Mouse (Mus musculus) embryonic fibroblast, embryonic 13.5 days (primary cell): Measurements from ENCODE around the gene Rabep1. TPM values are rescaled to one million over a fixed set of nuclear protein-coding genes. Genes with fewer than 3 reads are reported as not detected.

Source experiments
- H3K27ac ChIP-seq: 2 replicates; pipeline ENCODE4 v1.5.1; 2012; ENCODE audit warnings: low read length, control low read depth, inconsistent platforms; ENCODE audit not compliant: insufficient read depth
- H3K4me1 ChIP-seq: 2 replicates; pipeline ENCODE4 v1.6.1; 2011; ENCODE audit warnings: low read length; ENCODE audit not compliant: control insufficient read depth, insufficient read depth
- H3K4me3 ChIP-seq: 2 replicates; pipeline ENCODE4 v1.5.1; 2011; ENCODE audit warnings: mild to moderate bottlenecking, control low read depth, low read length; ENCODE audit not compliant: insufficient read depth
- CTCF ChIP-seq: IDR thresholded peaks from 2 replicates; pipeline ENCODE4 v1.5.1; 2011; ENCODE audit warnings: mild to moderate bottlenecking, control low read depth, low read length, moderate library complexity, borderline replicate concordance; ENCODE audit not compliant: insufficient read depth
- POLR2A ChIP-seq: IDR thresholded peaks from 2 replicates; pipeline ENCODE4 v1.6.1; 2011; ENCODE audit warnings: low read depth, mild to moderate bottlenecking, control low read depth, low read length, moderate library complexity
- polyA plus RNA-seq: library from polyadenylated mRNA; stranded (reverse); fragments of >200 nt; gene quantifications from 2 replicates; pipeline ENCODE4 v1.2.4, GENCODE M21; 2011; ENCODE audit warnings: low read depth; ENCODE audit not compliant: missing spikeins, insufficient read length

The Rabep1 gene
- polyA plus RNA-seq, 1 experiment = 54.8 TPM

DNA sequence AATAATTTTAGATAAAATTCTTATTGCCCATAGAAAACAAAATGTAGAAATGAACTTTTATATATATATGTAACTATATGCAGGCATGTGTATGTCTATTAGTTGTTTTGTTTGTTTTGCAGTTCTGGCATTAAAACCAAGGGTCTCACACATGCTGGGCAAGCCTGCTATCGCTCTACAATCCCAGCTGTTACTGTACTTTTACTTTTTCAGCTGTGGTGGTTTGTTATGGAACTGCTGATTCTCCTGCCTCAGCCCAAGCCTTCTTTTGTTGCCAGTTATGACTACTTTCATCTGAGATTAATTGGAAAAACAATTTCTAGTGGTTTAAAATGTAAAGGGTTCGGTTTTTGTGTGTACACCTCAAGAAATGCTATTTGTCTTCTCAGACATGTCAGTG is 20.6 kb downstream of the Rabep1 start:
- TF ChIP-seq POLR2A (no peak), CTCF (no peak)

GRCm38 (mm10) chr11:70869263-70869662 is 24.7 kb downstream of the Rabep1 start:
- no peak overlapping the region for H3K4me3 ChIP-seq
- peaks cover 19% of the 10 kb centered on the region for H3K4me1 ChIP-seq
- TF ChIP-seq POLR2A = no peak
- no peak for TF ChIP-seq CTCF
- no peak overlapping the region for H3K27ac ChIP-seq

More for the DNA sequence above, 20.6 kb downstream of the Rabep1 start:
- Histone ChIP-seq H3K4me3 (no peak overlapping the region), H3K27ac (peak overlapping the region; percentile 73), H3K4me1 (peaks cover 8% of the 10 kb centered on the region; the same call in 1 of the 2 replicates)

DNA sequence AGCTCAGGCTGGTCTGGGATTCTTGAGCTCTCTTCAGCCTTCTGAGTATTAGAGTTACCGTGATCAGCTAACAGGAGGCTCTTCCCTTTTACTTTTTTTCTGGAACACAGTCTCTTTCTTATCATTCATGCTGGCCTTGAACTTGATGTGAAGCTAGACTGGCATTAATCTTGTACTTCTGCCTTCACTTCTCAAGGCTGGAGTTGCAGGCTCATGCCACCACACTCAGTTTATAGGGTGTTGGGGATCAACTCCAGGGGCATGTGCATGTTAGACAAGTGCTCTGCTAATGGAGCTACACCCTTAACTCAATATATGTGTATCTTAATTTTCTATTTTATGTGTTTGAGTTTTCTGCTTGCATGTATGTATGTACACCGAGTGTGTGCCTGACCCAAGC is 25.2 kb downstream of the Rabep1 start:
- TF ChIP-seq POLR2A (no peak), CTCF (no peak)
- no peak overlapping the region for H3K4me3 ChIP-seq
- no peak overlapping the region for H3K27ac ChIP-seq
- peaks cover 19% of the 10 kb centered on the region for H3K4me1 ChIP-seq

- H3K4me3 ChIP-seq = no peak overlapping the region
- no peak for TF ChIP-seq CTCF
- TF ChIP-seq POLR2A = no peak
Measured at GRCm38 (mm10) chr11:70870407-70870806, 25.8 kb downstream of the Rabep1 start.

DNA sequence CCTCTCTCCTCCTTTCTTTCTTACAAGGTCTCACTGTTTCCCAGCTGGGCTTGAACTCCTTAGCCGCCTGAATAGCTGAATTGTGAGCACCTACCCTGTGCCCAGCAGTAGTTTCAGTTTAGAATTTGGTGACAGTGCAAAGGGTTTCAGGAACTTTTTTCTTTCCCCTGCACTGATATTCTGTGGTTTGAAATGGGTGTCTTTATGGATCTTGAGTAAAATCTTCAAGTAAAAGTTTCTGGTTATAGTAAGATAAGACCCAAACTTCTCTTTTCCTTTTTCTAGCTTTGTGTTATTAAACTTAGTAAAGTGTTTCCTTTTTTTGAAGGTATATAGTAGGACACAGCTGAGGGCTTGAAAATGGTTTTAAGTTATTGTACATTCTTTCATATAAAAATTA is 26.5 kb downstream of the Rabep1 start:
- no peak overlapping the region for H3K27ac ChIP-seq
- no peak for TF ChIP-seq CTCF
- TF ChIP-seq POLR2A = no peak
- peaks cover 19% of the 10 kb centered on the region for H3K4me1 ChIP-seq
- no peak overlapping the region for H3K4me3 ChIP-seq

More at GRCm38 (mm10) chr11:70870407-70870806, 25.8 kb downstream of the Rabep1 start:
- Histone ChIP-seq H3K4me1 (peaks cover 19% of the 10 kb centered on the region), H3K27ac (no peak overlapping the region)

- Histone ChIP-seq H3K27ac (peak overlapping the region; percentile 53; the same call in 1 of the 2 replicates), H3K4me3 (no peak overlapping the region), H3K4me1 (peaks cover 19% of the 10 kb centered on the region)
- TF ChIP-seq POLR2A = no peak
- TF ChIP-seq CTCF = no peak
Measured at GRCm38 (mm10) chr11:70871766-70872330, 27.3 kb downstream of the Rabep1 start.

DNA sequence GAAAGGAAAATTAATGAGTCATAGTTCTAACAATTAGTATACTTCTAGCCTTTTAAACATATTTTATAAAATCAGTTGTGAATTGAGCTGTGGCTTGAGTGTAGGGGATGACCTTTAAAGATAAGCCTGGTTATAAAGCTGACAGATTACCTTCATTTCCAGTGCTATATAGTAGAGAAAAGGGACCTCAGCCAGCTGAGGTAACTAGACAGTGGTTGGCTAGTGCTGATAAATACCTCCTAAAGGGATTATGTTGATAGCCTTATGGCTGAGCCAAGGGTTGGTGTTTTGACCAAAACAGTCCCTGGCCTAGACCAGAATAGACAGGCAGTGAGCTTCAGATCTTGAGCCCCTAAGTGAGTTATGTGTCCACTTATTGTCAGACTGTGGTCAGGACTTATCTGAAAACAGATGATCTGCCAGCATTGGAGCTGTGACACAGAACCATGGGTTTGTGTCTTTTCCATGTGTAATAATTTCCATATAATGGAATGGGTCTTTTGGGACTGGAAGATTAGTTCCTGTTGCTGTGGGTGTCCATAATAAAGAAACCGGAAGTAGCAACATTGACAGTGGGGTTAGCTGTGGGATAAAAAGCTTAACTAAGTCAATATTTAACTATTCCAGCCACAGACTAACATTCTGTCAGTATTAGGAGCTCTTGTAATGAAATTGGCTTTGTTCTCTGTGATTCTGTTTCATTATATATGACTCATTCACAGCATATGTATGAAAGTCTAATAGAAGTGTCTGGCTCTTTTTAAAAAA is 29.5 kb downstream of the Rabep1 start:
- Histone ChIP-seq H3K4me1 (peaks cover 14% of the 10 kb centered on the region), H3K27ac (peak overlapping the region; percentile 31; the same call in 1 of the 2 replicates), H3K4me3 (no peak overlapping the region)
- no peak for TF ChIP-seq CTCF
- TF ChIP-seq POLR2A = no peak

- no peak for TF ChIP-seq CTCF
- no peak for TF ChIP-seq POLR2A
- peaks cover 4% of the 10 kb centered on the region for H3K4me1 ChIP-seq
- H3K27ac ChIP-seq = no peak overlapping the region
- H3K4me3 ChIP-seq = no peak overlapping the region
Measured at GRCm38 (mm10) chr11:70877670-70878069, 33.1 kb downstream of the Rabep1 start.

- H3K4me1 ChIP-seq = no peaks in the 10 kb centered on the region
- no peak for TF ChIP-seq CTCF
- TF ChIP-seq POLR2A = no peak
- H3K27ac ChIP-seq = no peak overlapping the region
- H3K4me3 ChIP-seq = no peak overlapping the region
Measured at GRCm38 (mm10) chr11:70882905-70883430, 38.4 kb downstream of the Rabep1 start.

- no peak for TF ChIP-seq CTCF
- no peak for TF ChIP-seq POLR2A
- Histone ChIP-seq H3K4me1 (no peaks in the 10 kb centered on the region), H3K4me3 (no peak overlapping the region), H3K27ac (no peak overlapping the region)
Measured at GRCm38 (mm10) chr11:70890643-70891042, 46.1 kb downstream of the Rabep1 start.

GRCm38 (mm10) chr11:70891616-70892015 is 47.0 kb downstream of the Rabep1 start:
- no peak overlapping the region for H3K27ac ChIP-seq
- no peak overlapping the region for H3K4me3 ChIP-seq
- no peaks in the 10 kb centered on the region for H3K4me1 ChIP-seq
- no peak for TF ChIP-seq CTCF
- TF ChIP-seq POLR2A = no peak
